Mouse (Mus musculus) cerebellum, adult 11-12 months (tissue): ENCODE measurements at regions not wholly inside any gene's neighbourhood (a gene's known extent, or its start where the extent isn't known, plus 50 kb on each side); places are given as distances from the start of the nearest gene placed in this dataset.

Experiments
- DNase-seq: peaks from one replicate; pipeline ENCODE4 v3.0.0; 2022

GRCm38 (mm10) chr11:111281237-111282160 is 215.5 kb downstream of the Kcnj2 start:
- DNase-seq: no peak

- no peak for DNase-seq
Observed at GRCm38 (mm10) chr11:111282283-111282682, 216.3 kb downstream of the Kcnj2 start.

DNA sequence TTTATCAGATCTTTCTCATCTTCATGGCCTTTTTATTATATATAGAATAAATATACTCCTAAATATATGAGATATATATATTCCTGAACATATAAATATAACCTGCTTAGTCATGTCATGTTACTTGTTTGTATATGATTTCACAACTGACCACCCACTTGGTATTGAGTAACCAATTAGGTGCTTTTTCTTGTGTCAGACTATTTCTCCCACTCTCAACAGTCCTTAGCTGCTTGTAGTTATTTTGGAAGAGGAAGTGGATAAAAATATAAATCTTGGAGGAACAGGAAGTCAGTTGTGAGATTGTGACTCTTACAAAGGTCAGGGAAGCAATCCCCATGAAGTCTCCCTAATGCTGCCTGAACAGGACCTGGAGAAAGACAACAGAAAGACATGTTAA is 224.6 kb downstream of the Kcnj2 start:
- no peak for DNase-seq

- DNase-seq: no peak
Observed at GRCm38 (mm10) chr11:111296309-111296721, 230.4 kb downstream of the Kcnj2 start.

GRCm38 (mm10) chr11:111312802-111313201 is 246.8 kb downstream of the Kcnj2 start:
- DNase-seq: no peak

GRCm38 (mm10) chr11:111313566-111313965 is 247.6 kb downstream of the Kcnj2 start:
- no peak for DNase-seq

DNA sequence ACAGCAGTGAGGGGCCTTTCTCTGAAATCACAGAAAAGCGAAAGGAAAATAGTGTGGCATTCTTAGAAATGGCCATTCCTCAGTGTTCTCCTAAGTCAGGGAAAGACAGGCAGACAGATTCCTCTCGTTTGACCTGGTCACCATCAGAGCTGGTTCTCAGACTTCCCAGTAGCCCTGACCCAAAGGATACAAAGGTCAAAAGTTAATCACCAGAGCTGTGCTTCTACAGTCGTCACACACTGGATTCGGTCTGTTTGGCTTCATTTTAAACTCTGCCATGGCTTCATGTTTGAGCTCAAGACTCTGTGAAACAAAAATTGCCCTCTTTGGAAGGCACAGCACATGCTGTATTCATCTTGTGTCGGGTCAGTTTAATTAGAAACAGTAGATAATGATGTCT is 255.6 kb downstream of the Kcnj2 start:
- DNase-seq: no peak

GRCm38 (mm10) chr11:111324453-111325010 is 258.6 kb downstream of the Kcnj2 start:
- no peak for DNase-seq

- DNase-seq: no peak
Observed at GRCm38 (mm10) chr11:111326915-111327314, 261.0 kb downstream of the Kcnj2 start.

- no peak for DNase-seq
Observed at GRCm38 (mm10) chr11:111328258-111328657, 262.3 kb downstream of the Kcnj2 start.

- DNase-seq: no peak
Observed at GRCm38 (mm10) chr11:111331592-111331991, 265.6 kb downstream of the Kcnj2 start.

DNA sequence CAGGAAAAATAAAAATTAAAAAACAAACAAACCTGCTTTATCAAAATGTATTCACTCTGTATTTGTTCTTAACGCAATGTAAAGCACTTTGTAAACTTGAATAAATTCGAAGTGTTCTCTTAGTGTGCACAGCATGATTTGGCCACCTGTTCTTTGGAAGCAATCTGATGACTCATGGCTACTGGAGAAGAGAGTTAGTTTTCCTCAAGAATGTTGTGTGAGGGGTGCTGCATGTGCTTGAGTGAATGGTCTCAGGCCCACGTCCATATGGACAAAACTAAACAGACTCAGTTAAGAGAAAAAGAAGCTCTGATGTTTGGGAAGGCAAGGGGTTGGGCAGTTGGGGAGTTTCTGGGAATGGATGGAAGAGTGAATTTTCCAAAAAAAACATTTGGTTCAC is 267.1 kb downstream of the Kcnj2 start:
- no peak for DNase-seq

- DNase-seq: no peak
Observed at GRCm38 (mm10) chr11:111347562-111347961, 281.6 kb downstream of the Kcnj2 start.

GRCm38 (mm10) chr11:111350028-111350427 is 284.1 kb downstream of the Kcnj2 start:
- no peak for DNase-seq

DNA sequence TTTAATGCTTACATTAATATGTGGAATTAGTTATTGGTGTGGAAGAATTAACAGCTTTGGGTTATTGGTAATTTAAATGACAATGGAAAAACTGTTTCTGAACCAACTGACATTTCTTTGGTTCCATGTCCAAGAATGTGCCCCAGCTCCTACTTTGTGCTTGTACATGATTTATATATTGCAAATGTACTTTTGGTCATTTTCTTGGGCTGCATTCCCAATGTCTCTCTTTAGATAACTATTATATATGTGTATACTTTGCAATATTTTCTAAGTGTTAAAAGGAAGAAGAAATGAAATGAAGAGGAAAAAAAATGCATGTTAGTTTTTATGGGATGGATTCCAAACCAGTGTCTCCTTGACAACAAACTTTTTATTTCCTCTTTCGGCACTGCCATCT is 297.4 kb downstream of the Kcnj2 start:
- no peak for DNase-seq

GRCm38 (mm10) chr11:111377165-111377564 is 311.2 kb downstream of the Kcnj2 start:
- no peak for DNase-seq

DNA sequence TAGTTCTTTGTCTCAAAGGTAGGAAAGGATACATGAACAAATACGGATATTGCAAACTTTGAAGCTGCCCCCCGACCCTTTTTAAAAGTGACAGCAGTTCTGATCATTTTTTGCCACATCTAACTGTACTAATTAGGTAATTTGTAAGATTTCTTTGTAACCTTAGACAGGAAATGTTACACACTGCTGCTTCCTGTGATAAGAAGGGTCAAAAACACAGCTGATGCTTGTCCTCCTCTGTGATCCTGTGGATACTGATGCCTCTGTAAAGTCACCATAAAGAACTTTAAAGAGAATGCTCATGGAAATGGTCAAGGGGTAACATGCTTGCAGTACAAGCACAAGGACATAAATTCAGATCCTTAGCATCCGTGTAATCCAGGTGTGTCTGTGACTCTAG is 313.9 kb downstream of the Kcnj2 start:
- DNase-seq: no peak

GRCm38 (mm10) chr11:111398706-111399105 is 332.7 kb downstream of the Kcnj2 start:
- no peak for DNase-seq

DNA sequence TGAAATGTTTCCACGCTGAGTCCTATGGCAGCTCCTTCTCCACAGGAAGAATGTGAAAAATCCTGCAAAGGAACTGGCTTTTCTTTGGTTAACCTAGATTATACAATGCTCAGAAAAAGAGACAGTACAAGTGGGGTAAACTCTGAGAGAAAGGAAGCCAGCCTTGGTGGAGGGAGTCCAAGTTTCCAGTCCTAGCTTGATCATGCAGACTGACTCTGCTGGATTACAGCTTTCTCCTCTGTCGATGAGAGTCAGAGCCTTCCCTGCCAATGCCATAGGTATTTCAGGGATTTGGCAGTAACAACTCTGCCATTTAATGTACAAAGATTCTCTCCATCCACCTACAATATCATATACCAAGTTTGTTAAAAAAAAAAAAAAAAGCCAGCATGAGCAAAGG is 343.3 kb downstream of the Kcnj2 start:
- no peak for DNase-seq

DNA sequence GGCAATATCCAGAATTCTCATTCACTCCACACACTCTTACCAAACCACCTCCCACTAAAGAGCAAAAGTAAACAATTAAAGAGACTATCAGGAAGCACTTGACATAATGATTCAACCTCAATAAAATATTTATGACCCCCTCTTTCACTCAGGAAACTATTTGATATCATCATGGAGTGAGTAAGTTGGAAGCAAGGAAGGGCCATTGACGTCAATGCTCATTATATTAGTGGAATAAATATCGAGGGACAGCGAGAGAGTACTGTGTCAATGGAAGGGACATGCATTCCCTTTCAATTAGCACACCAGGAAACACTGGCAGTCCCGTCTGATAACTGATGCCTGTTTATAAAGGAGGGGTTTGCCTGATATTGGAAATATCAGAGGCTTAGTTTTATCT is 358.9 kb downstream of the Kcnj2 start:
- DNase-seq: no peak

GRCm38 (mm10) chr11:111426715-111427114 is 360.8 kb downstream of the Kcnj2 start:
- no peak for DNase-seq

- DNase-seq: no peak
Observed at GRCm38 (mm10) chr11:111442257-111442656, 376.3 kb downstream of the Kcnj2 start.

- no peak for DNase-seq
Observed at GRCm38 (mm10) chr11:111443381-111443780, 377.4 kb downstream of the Kcnj2 start.

DNA sequence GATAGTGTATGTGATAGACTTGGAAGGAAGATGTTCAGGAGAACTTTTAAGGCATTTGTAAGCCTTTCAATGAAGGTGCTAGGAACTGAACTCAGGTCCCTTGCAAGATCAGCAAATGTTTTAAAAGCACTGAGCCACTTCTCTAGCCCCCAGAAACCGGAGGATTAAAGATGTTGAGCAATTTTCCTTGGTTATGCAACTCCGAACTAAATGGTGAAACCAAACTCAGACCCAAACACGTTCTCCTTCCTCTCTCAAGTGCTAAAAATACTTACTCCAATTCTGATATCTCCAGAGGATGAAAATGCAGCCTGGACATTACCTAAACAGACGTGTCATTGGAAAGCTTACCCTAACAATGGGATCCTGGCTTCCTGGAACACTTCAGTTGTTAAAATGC is 378.8 kb downstream of the Kcnj2 start:
- DNase-seq: no peak

- no peak for DNase-seq
Observed at GRCm38 (mm10) chr11:111445764-111446163, 379.8 kb downstream of the Kcnj2 start.
